Mouse (Mus musculus): ENCODE data around the gene Hcn2.

GRCm38 (mm10) chr10:79684770-79685600, 31.4 kb upstream of the Hcn2 start:
- TF ChIP-seq CTCF (IDR thresholded peaks at IDR 0.05; ENCODE audit: extremely low read depth, insufficient read length, insufficient replicate concordance, low read depth, low read length), result no peak
- TF ChIP-seq POLR2A (IDR thresholded peaks at IDR 0.05; ENCODE audit: low read depth, low read length), result no peak
